Mouse (Mus musculus): ENCODE measurements at regions not wholly inside any gene's neighbourhood (a gene's known extent, or its start where the extent isn't known, plus 50 kb on each side); places are given as distances from the start of the nearest gene placed in this dataset.

DNA sequence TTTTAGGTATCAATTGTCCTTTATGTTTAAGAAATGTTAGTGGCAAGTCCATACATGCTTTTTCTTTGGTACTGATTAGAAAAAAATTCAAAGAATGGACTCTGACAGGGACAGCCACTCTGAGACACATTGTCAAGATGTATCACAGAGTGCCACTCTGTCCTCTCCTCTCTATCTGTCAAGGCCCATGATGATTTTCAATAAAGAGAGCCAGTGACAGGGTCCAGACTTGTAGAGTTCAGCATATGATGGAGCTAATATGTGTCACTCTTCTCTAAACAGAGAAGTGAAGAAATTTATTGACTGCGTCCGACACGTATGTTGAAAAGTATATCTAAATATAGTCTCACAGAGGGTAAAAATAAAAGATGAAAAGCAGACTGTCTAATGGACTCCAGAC is 672.2 kb upstream of the 4930452B06Rik start:
- DNase-seq (ENCODE audit: low spot score): no peak

DNA sequence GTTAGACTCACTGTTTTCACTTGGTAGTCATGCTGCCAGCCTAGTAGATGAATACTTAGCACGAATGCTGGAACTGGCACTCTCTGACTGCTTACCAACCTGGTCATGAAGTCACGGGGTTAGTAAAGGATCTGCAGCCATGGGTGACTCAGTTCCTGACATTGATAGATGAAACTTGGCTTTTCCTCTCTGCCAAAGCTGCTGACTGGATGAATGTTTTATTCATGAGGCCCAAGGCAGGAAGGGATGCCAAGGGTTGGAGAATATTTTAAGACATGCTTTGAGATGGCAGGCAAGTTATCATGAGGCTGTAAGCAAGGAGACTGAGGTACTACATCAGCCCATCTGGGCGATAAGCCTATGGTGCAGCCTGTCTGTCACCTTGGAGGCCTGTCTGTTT is 671.1 kb upstream of the 4930452B06Rik start:
- DNase-seq (ENCODE audit: low spot score): no peak

DNA sequence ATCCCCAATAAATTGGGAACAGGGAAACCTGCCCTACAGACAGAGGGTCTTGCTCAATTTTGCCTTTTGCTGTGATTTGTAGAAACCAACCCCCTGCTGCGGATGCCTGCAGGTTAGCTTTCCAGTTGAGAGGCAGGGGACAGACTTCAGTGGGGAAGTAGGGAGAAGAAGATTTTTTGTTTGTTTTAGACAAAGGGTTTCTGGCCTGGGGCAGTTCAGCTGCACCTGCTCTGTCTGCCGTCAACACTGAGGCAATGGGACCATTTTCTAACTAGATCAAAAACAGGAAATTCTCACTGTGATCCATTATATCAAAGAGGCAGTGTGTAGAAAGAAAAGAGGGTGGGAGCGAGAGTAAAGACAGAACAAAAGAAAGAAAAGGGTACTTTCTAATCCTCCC is 665.6 kb upstream of the 4930452B06Rik start:
- no peak for DNase-seq (ENCODE audit: low spot score)

DNA sequence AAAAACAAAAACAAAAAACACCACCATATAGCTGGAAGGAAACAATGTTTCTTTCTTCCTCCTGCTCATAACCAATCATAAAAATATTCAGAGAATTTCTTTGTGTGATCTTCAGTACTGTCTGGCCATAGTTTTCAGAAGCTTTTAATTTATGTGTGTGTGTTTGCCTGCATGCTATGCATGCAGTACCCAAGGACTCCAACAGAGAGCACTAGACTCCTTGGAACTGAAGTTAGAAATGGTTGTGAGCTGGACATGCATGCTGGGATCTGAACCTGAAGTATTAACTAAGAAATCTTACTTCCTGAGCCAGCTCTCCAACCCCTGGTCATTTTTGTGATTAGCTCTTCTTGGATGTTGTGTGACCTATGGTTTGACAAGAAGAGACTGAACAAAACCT is 664.7 kb upstream of the 4930452B06Rik start:
- DNase-seq (ENCODE audit: low spot score): no peak

DNA sequence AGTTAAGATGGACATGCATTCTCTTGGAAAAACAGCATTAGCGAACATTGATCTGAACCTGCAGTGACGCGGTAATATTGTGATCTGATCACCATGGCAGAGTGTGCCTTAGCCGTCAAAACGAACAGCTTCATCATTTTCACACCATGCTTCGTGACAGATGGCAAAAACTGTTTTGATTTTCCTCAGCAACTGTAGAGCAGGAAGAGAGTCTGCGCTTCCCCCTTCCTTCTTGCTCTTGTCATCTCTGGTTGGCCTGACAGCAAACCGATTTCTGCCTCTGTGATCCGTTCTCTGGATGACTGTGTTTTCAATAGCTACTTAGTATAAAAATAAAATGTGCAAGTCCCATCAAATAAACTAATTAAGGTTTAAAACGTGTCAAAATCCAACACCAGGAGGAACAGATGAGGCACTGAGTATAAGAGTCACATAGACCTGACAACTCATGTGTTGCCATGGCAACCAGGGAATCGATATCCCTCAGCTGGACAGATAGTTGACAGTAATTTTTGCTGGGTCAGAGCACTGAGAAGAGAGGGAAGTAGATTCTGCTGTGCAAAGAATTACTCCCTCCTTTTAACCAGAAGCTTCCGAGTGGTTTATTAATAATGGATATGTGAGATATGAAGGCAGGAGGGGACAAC is 663.9 kb upstream of the 4930452B06Rik start:
- no peak for DNase-seq (ENCODE audit: low spot score)

DNA sequence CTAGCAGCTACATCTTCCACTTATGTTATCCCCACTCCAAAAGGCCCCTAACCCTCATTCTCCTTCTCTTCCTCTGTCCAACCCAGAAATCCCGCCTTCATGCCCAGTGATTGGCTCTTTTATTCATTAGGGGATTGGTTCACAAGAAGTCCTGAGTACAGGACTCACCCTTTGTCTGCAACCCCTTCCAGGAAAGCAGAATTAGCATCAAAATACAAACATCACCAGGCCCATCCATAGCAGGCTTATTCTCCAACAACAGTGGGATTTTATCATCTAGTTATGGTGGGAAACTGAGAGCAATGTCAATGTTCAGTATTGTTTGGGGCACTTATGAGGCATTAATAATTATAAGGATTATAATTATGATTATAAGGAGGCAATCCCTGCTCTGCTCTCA is 661.3 kb upstream of the 4930452B06Rik start:
- DNase-seq (ENCODE audit: low spot score): no peak

DNA sequence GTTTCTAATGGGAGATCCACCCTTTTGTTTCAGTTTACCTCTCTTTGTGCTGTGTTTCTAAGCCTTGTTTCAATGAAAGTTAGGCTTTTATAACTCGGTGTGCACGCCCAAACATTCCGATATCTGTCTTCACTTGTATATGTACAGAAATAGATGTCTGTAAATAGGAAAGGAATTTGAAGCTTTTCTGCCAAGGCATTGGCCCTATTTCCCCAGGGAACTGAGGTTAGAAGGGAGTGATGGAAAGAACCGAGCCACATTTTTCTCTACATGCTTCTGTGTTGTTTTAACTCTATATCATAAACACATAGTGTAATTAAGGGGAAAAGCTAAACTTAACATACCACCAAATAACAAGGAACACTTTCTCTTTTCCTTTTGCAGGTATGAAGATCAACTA is 653.8 kb upstream of the 4930452B06Rik start:
- DNase-seq (ENCODE audit: low spot score): no peak

DNA sequence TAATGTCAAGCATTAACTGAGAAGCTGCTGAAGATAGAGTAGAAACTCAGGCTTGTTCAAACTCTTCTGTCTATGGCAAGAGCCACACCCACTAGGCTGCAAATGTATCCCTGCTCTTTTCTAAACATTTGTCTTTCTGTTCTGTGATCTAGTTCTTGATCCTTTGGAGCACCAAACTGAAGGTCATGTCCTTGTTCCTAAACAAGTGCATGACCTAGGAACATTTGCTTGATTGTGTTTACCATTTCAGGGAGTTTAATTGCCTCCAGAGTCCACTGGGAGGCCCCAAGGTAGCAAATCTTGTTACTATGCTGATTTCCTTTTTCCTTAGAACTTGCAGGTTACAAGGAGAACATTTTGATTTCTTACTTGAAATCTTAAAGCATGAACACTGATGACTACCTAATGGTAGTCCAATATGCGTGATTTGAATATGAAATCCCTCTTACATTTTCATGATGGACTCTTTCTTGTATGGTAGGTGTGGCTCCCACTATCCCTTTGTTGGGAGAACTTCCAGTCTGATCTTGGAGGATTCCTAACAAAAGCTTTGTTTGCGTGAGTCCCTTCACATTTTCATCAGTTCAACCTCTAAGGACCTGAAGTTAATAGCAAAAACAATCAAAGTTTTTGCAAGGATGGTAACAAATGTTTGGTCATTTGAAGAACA is 652.9 kb upstream of the 4930452B06Rik start:
- DNase-seq (ENCODE audit: low spot score): no peak

DNA sequence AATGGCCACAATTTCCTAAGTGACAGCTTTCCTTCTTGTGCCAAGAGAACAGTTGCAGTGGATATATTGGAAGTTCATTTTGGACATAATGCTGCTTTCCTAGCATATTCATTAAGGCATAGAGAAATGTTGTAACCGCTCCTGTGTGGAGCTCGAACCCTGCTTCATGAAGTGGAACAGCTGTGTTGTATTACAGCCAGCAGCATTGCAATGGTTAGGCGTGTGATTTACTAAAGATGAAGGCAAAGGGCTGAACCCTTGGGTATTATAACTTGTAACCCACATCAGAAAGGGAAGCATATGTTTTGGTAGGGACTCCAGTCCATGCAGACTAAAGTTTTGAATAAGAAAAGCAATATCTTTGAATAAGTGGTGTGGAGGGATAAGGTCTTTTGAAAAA is 649.2 kb upstream of the 4930452B06Rik start:
- no peak for DNase-seq (ENCODE audit: low spot score)

DNA sequence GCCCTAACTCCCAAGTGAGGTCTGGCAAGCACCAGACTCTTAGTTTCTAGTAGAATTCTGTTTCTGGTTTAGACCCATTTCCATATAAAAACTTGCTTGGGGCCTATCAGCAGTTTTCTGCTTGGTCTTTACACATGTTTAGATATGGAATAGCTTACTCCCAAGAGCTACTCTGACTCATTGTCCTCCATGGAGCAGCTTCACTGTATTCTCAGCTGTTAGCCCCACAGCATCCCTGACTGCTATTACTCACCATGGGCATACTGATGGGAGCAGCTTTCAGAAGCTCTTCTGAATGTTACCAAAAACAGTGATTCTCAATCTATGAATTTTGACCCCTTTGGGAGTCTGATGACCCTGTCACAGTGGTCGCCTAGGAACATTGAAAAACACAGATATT is 630.1 kb upstream of the 4930452B06Rik start:
- no peak for DNase-seq (ENCODE audit: low spot score)

DNA sequence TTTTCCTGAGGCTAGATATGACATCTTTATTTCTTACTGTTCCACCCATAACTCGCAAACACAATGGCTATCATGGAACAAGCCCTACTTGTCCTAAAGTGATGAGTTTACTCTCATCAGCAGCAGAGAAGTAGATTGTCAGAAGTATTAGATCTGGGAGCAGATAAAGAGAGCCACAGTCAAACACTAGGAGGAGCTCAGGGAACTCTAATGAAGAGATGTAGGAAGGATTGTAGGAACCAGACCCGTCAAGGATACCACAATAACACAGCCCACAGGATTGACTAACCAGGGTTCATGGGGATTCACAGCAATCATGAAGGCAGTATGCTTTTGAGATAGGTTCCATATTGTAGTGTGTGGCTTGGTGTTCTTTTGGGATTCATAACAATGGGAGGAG is 628.5 kb upstream of the 4930452B06Rik start:
- no peak for DNase-seq (ENCODE audit: low spot score)

DNA sequence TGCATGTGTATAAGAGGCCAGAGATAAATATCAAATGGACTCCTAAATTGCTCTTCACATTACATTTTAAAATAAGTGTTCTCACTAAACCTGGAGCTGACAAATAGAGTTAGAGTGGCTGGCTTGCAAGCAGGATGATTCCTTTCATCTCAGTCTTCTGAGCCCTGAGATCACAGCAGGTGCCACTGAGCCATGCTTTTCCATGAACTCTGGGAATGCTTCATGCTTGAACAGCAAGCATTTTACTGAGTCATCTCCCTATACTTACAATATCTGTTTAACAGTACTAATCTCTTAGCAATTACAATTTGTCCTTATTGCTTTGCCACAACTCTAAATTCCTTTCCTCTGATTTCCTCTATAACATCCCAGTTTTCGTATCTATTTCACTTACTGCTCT is 622.1 kb upstream of the 4930452B06Rik start:
- no peak for DNase-seq (ENCODE audit: low spot score)

DNA sequence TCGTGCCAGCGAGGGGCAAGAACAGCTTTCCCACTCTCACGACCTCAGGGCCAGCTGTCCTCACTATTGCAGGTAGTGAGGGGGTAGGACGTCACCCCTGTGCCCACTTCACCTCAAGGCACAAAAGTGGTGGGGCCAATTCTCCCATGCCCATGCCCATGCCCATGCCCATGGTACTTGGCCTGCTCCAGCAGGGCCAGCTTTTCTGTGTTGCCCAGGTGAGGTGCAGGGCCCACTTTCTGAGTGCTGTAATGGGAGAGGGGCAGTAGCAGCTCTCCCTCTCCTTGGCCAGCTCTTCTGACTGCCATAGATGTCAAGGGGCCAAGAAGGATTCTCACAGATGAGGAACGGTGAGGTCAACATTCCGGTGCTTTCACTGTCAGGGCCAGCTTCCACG is 619.6 kb upstream of the 4930452B06Rik start:
- no peak for DNase-seq (ENCODE audit: low spot score)

DNA sequence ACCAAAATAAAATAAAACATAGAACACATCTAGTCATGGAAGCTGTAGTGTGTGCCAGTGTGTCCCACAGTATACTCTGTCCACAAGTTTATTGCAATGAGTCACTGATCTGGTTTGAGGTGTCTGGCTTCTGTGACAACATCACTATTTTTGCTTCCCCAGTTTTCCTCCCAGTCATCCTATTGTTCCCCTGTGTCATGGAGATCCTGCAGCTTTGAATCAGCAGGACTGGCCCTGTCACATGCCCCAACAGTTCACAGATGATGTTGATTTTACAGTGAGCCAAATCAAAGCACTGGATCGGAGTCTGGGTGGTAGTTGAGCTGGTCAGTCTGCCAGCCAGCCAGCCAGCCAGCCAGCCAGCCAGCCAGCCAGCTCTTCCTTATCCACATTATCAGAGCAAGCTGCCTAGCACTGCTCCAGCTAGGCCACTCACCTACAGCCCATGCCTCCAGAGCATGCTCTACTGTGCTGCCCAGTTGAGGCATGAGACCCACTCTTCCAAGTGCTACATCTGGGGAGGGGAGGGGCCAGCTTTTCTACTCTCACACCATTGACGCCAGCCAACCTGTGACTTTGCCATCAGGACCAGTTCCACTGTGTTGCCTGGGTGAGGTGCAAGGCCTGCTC is 619.1 kb upstream of the 4930452B06Rik start:
- no peak for DNase-seq (ENCODE audit: low spot score)

DNA sequence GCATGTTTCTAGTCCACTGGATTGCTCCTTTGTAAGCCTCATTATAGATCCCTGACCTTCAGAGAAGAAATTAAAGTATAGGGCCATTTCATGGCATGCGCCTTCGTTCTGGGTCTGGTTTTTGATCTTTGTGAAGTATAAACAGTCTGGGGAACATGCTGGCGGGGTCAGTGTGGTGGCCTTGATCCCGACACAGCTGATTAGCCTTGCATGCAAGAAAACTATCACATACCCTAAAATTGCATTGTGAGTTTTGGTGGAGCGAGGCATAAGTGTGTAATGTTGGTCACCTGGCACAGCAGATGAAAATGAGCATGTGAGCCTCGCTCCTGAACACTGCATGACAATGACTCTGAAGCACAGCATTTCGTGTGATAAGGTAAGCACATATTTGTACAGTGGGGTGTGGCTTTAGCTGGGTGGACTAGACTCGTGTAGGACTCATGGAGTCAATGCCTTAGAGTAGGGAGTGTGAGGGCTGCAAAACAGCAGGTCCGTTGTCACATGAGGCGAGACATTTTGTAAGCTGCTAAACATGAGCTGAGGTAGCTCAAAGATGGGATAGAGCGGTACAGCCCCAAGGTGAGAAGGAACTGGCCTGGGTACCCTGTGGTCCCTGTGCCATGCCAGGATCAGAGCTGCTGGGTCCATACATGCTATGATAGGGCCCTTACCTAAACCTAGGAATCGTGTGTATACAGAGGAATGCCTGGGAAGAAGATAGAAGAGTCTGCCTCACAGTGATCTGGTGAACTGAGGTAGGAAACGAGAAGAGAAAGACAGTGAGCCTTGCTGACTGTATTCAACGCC is 601.4 kb upstream of the 4930452B06Rik start:
- no peak for DNase-seq (ENCODE audit: low spot score)

DNA sequence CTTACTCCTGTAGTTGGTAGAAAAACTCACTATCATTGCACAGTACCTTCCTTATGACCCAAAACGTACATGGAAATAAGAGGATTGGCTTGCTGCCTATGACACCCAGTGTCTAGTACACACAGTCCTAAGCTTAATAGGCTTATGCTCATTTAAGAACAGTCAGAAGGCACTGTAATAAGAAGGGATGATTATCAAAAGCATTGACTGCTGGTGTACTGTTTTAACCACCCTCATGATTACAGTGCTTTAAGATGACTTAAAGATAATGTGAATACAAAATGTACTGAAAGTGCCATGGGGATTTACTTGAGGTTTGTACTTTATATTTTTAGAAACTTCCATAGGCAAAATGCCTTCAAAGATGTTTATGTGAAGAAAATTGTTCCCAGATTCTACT is 586.0 kb upstream of the 4930452B06Rik start:
- DNase-seq (ENCODE audit: low spot score): no peak

DNA sequence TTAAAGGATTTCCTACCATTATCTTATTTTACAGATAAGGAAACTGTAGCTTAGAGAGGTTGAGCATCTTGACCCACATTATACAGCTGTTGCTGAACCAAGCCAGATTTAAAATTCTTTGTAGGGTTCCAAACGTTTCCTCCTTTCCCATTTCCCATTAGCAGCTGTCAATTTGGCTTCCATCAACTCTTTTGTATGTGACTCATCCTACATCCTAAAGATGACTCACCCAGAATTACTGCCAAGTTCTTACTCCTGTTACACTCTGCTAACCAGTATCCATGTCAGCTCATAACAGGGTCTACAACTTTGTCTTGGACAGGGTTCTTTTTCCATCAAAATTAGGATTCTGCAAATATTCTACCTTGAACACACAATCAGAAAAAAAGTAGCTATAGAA is 579.2 kb upstream of the 4930452B06Rik start:
- no peak for DNase-seq (ENCODE audit: low spot score)

DNA sequence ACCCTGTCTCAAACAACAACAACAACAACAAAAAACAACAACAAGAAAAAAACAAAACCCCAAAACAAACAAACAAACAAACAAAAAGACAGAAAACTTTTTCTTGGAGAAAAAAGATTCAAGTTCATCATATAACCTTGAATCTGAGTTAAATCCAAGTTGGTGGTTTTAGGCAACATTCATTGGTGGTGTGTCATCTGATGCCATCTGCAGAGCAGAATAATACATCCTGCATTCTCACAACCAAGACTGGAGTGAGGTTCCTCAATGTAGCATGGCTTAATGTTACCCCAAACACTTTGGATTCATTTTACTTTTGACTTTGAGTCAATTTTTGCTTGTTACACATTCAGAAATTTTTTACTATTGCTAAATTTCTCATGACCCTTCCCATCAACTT is 577.3 kb upstream of the 4930452B06Rik start:
- no peak for DNase-seq (ENCODE audit: low spot score)

DNA sequence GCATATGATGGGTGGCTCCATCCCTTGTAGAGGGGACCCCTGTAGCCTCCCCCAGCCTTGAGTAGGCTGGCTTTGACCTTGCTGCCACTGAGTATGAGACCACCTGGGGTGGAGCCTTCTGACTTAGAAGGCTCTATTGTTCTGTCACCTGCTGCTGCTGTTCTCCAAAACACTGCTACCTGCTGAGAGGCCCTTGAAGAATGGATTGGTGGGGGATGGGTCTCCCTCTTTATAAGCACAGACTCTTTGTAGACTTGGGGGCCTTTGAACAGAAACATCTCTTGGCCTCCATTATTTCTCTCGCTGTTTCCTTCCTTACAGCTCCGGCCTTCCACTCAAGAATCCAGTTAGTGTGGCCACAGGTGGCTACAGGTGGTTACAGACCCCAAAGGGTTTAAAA is 576.1 kb upstream of the 4930452B06Rik start:
- no peak for DNase-seq (ENCODE audit: low spot score)

DNA sequence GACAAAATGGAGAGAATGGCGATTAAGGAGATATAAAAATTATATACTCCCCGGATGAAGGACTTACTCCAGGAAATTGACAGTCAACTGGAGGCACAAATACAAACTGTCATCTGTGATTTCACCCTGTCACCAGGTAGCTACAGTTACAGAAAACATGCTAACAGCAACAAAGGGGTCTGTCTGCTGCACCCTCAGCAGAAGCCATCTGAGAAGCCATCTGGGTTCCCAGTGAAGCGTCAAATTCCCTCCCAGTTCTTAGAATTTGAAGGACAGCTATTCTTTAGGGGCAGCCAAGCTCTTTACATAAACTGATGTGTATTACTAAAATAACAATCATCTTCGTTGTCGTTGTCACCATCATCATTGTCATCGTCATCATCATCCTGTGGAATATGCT is 561.6 kb upstream of the 4930452B06Rik start:
- no peak for DNase-seq (ENCODE audit: low spot score)

DNA sequence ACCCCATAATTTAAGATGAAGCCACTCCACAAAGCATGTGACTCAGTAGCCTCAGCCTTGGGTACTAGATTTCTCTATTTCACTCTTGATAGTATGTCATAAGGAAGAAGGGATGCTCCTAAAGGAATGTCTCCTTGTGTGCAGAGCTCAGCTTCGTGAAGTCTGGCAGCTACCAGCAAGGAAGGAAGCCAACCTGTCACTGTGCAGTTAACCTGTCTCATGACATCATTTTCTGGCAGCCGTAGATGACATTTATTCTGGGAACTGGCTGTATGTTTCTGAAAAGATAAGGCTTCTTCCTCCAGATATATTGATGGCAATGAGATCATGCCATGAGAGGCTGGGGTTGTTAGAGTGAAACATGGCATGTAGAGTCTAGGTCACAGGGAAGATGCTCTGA is 534.2 kb upstream of the 4930452B06Rik start:
- DNase-seq (ENCODE audit: low spot score): no peak

DNA sequence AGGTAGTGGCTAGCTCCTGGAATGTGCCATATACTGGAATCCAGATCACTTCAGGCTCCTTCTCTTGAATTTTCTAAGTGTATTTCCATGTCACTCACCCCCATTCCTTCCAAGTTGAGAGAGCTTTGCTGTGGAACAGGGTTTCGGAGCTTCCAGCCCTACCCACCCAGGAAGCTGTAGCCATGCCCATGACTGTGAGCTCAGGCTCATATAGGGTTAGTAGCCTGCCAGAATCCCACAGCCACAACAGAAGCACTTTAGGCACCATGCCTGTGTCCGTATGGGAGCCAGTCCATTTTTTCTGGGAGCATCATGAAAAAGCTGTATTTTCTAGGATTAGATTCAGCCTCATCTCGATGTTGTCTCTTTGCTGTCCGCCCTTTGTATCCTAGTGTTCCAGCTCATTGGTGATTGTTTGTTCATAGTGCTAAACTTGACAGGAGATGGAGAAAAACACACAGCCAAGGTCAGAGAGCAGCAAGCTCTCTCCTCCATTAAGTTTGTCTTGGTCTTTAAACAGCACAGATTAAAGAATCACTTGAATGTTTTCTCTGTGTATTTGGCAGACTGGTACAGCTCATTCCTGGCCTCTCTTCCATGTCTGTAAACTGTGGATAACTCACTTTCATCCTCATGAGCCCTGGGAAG is 526.2 kb upstream of the 4930452B06Rik start:
- no peak for DNase-seq (ENCODE audit: low spot score)
